Mouse (Mus musculus) spleen, adult 18-20 months (tissue): ENCODE results near the gene Cabin1.
A peak's percentile ranks its signal among the peaks of the same experiment; 100 is the strongest.
"Not testable (repeated sequence)": the region's sequence is repeated elsewhere in the genome, so short reads cannot be mapped to it uniquely, and the experiment has no call there.

ENCODE experiments used
- DNase-seq, 2 experiments: peaks; one replicate each; pipeline ENCODE4 v3.0.0; 2022; ENCODE audit warnings: mixed read lengths in 2 of 2

The Cabin1 gene

DNA sequence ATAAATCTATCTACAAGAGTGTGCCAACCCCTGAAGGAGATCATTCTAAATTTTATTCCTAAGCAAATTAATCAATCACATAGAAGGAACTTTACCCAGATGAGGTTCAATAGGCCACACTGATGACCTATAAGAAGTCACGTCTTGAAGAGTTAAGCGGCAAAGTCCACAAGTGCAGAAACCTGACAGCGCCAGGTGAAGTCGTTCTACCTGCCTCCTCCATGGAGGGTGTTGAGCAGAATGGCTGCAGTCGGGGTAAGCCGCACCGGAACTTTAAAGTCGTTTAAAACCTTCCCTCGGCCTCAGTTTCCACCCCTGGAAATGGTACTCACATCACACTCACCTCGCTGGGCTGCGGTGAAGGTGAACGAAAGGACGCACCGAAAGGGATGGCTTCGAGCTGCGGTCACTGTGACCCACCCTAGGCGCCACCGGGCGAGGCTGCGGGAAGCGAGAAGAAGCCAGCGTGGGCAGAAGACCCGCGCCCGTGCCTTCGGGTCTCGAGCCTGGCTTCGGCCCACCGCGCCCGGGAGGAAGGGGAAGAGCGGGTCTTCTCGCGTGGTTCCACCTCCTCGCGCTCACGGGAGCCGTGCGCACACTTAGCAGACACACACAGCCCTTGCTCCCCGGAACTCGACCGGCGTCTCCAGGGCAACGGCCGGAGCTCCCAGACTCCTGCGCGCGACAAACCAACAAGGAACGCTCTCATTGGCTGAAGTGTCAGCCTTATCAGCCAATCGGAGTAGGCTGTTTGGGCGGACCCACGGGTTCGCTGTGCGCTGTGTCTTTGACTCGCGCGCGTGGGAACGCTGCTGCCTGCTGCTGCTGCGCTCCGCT, at the start of gene Cabin1:
Gene Cabin1, minus strand, starts transcription at position 660 of the 837 bp plus-strand sequence.
- peak; percentile 92 to 93 for DNase-seq

DNA sequence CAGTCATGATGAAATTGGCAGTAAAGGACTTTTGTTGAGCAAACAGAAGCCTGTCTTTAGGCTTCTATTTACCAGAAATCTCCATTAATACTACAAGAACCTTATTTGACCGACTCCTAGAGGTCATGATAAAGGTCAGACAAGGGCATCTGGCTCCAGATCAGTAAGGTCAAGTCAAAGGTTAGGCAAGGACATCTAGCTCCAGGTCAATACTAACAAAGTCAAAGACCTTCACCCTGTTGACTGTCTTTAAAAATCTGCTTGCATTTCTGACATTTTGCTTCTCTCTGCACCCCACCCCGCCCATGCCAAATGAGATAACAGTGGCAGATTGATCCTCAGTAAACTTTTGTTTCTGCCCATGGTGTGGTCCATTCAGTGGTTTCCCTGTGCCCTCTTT, 40.1 kb upstream of the Cabin1 start:
- DNase-seq = no peak

DNA sequence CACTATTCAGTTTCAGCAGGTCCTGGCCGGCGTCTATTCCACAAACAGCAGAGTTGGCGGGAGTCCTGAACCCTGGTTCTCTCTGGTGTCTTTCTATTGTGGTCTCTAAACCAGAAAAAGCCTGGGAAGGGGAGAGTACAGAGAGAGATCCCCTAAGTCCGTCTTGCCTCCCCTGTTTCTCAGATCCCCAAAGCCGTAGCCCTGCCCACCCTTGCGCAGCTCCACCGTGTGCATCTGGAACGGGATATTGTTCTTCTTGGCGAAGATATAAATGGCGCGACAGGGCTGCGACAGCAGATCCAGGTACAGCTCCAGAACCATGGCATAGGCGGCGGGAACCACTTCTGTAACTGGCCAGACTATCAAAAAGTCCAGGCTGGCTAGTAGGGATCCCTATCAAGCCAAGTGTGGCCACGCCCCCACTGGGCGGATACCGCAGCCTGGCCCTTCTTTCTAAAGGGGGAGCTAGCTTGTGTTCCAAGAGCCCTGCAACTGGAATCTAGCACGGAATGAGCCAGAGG, 34.1 kb upstream of the Cabin1 start, which contains the start of gene Gstt1:
Gene Gstt1, minus strand, starts transcription at position 409 of the 521 bp plus-strand sequence.
- DNase-seq = peak in 1 of 2 experiments; percentile 46

DNA sequence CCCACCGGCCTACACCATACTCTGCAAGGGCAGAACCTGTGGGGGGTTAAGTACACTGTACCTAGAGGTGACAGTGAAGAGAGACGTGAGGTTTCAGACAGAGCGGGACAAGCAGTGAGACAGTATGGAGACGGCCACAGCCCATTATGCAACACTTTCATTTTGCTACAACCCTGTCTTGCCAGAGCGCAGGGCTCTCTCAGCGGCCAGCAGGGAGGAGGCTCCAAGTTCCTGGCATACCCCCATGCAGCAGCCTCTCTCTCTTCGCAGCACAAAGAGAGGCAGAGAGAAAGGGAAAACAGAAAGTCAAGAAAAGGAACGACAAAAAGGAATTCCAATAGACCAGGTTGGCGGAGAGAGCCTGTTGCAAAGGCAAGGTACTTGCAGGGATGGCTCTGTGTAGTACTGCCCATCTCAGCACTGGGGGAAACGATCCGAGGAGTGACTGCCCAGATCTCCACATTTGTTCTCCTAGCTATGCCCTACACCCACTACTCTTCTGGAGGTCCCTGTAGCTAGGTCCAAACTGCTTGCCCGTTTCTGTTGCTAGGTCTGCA, 33.6 kb upstream of the Cabin1 start:
- peak in 1 of 2 experiments; percentile 24 for DNase-seq

DNA sequence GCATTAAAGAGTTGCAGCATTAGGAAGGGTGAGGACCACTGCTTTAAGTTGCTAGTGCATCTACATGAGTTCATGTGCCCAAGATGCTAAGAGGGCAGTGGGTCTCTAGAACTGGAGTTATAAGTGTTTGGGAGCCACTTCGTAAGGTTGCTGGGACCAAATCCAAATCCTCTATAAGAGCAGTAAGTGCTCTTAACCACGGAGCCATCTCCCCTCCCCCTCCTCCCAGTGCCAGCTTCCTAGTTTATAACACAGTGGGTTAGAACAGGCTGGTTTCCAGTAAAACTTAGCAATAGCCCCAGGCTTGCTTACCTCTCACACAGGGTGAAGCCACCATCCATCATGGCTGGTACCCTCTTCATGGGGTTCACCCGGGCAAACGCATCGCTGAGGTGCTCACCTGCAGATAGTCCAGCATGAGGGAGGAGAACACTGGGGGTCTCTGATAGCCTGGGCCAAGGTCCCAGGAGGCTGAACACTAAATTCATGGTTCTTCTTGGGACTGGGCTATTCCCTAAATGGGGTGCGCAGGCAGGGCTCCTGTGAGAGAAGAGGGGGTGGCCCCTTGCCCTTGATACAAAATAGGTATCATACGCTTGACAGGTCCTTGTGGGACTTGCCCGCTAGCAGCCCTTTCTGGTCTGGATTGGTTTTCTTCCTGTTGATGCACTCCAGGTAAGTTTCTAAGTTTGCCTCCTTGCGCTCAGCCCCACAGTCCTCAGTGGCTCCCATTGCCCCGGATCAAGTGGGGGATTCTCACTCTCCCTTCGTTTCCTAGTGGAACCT, 32.8 kb upstream of the Cabin1 start:
- no peak for DNase-seq

DNA sequence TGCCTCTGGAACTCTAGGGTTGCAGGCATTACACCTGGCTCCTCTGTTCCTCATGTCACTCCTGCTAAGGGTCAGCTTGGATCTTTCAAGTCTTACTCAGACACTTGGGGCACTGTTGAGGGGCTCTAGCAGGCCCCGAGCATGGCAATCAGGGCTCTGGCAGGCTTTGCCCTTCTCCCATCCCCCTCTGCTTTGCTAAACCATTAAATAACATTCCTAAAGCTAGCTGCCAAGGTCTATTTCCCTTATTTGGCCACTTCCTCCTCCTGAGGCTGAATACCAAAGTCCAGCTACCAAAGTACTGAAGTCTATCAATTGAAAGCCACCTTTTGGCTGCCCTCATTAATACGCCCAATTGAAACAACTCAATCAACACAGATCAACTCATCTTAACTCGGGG, 30.7 kb upstream of the Cabin1 start:
- no peak for DNase-seq

DNA sequence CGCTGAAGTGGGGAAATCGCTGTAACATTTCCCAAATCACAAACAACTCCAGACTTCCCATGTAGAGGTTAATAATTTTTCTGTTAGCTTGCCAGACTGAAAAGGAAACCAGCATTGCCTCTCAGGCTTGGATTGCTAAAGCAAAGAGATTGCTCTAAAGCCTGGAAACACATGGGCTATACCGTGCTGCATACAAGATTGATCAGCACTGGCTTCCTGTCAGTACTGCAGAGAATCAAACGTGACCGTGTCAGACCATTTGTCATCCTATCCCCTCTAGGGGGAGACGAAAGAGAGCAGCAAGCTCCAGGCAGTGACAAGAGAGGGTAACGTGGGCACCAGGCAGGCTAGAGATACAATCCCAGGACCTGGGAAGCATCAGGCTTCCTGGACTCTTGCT, 26.6 kb upstream of the Cabin1 start:
- no peak for DNase-seq

DNA sequence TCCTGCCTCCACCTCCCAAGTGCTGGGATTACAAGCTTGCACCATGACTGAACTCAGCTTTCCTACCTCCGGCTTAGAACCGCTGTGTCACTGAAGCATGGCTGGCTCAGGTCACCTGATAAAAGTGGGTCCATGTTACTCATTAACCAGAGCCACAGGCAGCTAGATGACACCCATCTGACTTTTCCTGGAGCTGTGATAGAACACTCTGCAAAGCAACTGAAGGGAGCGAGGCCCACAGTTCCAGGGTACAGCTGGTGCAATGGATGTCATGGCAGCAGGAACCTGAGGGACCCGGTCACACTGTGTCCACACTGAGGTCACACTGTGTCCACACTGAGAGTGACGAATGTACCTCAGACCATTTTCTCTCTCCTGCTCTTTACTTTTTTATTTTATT, 25.7 kb upstream of the Cabin1 start:
- DNase-seq = no peak

DNA sequence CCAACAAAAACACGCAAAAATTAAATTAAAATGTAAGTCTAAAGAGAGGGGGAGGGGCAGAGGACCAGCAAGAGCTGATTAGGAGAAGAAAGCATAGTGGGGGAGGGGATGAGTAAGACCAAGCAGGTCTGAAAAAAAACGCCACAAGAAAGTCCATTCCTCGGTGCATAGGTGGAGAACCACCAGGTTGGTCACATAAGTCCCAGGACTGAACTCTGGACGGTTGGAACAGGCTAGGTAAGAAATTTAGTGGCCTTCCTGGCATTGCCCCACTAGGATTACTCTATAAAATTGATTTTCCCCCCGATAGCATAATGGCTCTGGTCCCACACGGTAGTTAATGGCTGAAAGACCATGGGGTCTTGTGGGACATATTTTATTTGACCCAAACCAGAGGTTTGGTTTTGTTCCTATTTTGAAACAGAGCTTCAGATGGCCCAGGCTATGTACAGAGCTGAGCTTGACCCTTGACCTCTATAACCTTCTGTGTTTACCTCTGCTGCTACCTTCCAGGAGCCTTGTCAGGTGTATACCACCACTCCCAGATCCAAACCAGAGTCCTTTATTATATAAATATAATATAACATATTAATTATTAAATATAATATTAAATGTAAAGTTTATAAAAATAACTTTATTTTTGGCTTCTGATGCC, 25.1 kb upstream of the Cabin1 start:
- DNase-seq = no peak

DNA sequence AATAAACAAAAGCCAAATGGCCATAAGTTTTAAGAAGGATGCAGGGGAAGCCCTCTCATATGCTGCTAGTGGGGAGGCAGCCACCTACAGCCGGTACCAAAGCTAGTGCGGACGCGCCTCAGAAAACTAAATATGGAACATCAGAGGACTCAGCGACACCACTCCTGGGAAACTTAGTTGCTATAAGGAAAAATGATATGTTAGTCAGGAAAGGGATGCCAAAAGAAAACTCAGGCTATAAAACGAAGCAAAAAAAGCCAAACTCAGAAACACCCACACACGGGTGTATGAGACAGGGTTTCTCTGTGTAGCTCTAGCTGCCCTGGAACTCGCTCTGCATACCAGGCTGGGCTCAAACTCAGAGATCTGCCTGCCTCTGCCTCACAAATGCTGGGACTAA, 24.1 kb upstream of the Cabin1 start:
- no peak for DNase-seq

DNA sequence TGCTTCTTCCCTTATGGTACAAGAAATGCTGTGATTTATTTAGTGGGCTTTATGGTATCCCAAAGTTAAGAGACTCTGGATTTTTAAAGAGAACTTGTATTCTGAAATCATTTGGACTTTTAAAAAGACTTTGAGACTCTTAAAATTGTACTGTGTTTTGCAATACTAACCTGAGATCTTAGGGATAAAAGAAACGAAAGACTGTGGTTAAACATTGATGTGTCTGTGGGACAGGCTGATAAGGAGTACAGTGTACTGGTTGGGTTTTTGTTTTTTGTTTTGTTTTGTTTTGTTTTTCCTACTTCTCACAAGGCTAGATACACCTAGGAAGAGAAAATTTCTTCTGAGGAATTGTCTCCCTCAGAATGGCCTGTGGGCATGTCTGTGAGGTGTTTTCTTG, 21.3 kb upstream of the Cabin1 start:
- no peak for DNase-seq

DNA sequence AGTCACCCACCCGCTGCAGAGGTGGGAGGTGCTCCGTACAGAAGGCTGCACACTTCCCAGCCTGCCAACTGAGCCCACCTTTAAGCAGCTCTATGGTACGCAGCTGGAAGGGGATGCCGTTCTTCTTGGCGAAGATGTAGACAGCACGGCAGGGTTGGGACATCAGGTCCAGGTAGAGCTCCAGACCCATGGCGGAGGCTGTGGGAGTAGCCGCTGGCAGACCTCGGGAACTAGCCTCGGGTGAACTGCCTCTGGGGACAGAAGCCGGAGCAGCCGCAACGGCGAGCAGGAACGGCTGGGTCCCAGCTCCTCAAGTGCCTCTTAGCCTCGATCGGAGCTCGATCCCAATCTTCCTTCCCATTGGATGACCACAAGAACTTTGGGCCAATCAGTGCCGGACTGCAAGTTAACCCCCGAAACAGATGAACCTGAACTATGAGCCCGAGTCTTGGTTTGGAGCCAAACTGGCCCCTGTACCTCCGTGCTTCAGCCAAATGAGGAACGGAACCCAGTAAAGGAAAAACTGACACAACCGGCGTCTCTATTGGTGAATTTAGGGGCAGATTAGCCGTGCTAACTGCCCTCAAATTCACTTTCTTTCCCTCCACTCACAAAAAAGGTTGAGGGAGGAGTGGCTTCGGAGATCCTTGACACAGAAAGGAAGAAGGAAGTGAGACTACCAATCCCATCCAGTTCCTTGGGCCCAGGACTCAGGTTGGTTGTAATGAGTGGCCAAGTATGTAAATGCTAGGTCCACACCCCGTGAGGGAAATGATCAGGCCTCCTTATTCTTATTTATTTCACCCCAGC, 16.8 kb upstream of the Cabin1 start, which contains the start of the genes Gm20441 and Gstt3:
Gene Gm20441, minus strand, starts transcription at position 186 of the 810 bp plus-strand sequence.
Gene Gstt3, minus strand, starts transcription at position 646 of the 810 bp plus-strand sequence.
- DNase-seq = peak in 1 of 2 experiments; percentile 44

DNA sequence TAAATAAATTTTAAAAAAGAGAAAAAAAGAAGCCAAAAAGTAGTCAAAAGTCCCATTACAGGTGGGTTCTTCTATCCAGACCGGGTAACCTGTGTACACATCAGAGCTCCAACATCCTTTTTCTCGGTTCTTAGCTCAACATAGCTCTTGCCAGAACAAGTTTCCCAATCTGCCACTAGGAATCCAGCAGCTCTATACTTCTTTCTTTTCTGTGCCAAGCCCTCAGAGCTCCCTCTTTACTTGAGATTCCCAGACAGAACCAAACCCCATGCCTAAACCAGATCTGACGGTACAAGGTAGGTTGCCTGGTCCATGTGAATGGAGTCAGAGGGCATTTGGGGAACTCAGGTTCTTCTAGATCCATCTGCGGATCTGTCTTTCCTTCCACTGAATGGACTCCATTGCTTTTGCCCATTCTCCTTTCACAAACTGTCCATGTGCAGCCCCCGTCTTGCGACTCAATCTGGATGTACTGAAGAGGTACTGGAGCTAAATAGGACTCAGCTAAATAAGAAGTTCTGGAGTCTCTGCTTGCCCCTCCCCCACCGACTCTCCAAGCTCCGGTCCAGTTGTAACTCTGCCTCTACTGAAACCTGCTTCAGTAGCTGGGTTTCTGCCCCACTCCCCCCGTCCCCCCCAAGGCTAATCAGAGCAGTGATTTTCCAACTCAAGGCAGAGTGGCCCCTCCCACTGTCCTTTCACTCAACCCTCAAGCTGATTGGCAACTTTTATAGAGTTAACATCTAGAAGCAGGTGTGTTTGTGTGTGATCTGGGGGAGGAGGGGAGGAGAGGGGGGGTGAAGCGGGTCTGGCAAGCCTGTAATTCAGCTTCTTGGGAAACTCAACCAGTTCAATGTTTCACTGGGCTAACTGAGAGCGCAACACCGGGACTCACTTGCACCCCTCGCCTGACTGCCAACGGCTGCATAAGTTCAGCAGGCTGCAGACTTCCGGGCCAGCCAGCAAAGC, 15.3 kb upstream of the Cabin1 start:
- DNase-seq = no peak

DNA sequence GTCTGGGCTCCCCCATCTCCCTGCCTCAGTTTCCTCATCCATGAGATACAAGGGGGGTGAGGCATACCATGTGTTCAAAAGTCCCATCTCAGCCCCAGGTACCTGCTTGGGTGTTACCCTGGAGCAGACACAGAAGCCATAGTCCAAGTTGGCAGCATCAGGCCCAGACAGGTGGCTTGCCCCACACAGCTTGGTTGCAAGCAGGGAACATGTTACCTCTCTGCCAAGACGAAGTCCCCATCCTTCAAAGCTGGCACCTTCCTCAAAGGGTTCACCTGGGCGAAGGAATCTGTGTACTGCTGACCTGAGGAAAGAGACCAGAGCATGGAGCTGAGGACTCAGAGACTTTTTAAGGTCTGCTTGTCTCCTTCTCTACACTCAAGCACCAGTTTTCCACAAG, 13.7 kb upstream of the Cabin1 start:
- no peak for DNase-seq

DNA sequence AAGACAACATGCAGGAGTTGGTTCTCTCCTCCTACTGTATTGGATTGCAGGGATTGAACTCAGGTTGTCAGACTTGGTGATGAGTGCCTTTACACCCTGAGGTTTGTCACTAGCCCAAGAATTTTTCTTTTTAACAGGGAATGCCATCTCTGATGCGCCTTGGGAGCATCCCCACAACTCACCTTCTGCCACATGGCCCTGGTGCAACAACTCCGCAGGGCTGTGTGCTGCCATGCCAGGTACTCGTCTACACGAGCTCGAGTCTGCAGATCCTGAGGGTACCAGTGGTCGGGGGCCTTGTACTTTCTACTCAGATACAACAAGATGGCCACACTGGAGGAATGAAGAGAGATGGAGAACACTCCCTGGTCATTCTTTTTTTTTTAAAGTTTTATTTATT, 12.4 kb upstream of the Cabin1 start:
- DNase-seq = no peak

DNA sequence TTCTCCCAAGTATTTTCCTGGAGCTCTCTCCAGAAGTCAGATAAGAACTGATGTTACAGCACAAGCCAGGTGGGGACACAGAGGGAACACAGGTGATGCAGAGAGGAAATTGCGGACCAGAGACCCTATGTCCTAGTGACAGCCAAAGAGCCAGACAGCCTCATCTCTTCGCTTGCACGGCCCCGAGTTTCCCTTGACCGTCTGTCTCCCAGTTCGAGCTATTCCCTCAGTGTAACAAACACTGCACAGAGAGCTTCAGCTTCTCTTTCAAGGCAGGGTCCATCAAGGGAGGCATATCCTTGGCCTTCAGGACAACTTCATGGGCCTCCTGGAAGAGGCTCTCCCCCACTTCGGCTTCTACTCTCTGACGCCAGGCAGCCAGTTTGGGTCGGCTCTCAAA, 10.4 kb upstream of the Cabin1 start:
- DNase-seq = no peak

DNA sequence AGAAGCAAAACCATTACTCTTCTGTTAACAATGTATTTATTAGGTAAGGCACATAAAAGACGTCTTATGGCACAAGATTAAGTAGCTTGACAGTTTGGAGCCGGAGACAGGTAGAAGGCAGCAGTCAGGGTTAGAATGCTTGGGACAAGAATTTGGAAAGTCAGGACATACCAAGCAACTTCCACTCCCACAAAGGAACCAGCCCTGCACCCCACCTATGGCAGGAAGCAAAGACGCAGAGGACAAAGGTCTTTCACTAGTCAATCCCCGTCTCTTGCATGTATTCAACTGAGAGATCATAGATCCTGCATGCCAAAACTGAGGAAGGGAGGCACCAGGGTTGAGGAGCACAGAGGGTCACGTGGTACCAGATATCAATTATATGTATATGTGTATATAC, 10.0 kb upstream of the Cabin1 start:
- DNase-seq = no peak

DNA sequence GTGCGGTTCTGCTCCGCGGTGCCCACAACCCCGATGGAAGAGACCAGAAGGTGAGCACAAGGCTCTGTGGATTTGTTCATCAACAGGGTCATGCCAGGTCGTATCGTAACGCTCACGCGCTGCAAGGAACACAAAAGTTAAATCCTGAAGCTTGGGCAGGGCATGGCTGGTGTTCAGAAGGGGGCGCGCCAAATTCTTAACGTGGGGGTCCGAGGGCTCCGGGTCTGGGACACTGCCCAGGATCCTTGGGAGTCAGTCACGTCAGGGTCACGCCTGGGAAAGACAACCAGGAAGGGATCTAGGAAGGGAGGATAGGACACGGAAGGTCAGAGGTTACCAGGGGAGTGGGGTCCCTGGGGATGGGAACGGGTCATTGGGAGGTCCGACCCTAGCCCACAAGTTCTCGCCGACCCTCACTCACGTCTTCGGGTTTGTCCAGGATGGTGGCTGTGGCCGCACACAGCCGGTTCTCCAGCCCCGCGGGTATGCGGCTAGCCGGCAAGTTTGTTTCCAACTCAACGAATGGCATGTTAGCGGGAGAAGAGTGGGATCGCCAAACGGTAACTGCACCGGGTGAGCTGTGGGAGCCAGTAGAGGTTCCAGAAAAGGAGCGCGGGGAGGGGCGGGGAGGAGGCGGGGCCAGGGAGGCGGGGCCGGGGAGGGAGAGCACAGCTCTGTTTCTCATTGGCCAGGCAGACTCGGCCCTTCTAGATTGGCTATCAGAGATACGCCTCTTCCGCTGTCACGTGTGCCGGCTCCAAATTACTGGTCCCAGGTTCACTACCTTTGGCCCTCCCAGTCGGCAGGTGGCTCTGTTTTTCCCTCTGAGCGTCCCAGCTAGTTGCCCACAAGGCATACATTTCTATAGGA, 8.9 kb upstream of the Cabin1 start, which contains the start of gene Ddt:
Gene Ddt, minus strand, starts transcription at position 620 of the 870 bp plus-strand sequence.
- DNase-seq = peak; percentile 74 to 78

DNA sequence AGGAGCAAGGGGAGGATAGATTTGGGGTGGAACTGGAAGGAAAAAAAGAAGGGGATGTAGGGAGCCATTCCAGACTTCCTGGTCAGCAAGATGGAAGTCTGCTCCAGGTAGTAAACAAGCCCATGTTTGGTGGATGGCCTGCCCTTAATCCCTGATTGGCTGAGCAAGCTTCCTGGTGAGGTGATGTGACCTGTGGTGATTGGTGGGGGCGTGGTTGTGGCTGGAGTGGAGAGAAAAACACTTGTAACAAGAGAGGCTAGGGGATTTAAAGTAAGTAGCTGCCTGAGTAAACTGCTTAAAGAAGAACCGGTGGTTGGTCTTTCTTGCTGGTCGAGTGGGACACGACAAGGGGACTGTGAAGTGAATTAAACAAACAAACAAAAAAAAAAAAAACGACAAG, 3.6 kb upstream of the Cabin1 start:
- not testable (repeated sequence) for DNase-seq
